Mouse (Mus musculus): ENCODE measurements around the gene H2-Eb1.

H2-Eb1 gene

GRCm38 (mm10) chr17:34315512-34315911 lies 9.8 kb downstream of the H2-Eb1 start:
- no peak for DNase-seq (ENCODE audit: low read depth, low spot score)

- DNase-seq (ENCODE audit: low read depth, low spot score): no peak
Measured at GRCm38 (mm10) chr17:34316697-34317096, 11.0 kb downstream of the H2-Eb1 start.

DNA sequence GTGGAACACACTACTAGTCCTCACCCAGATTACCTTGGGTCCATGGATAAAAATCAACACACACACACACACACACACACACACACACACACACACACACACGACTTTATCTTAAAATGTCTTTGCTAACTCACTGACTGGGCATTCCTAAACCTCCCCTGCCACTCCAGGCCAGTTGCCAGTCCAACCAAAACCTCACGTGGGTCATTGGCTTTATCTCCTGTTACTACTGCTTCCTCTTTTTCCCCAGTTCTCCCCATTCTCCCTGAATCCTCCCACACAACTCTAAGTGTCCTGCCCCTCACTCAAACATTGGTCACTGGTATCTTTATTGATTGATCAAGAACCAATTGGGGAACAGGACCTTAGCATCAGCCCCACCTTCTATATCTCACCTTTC lies 11.6 kb downstream of the H2-Eb1 start:
- DNase-seq (ENCODE audit: low read depth, low spot score): no peak

- DNase-seq (ENCODE audit: low read depth, low spot score): peak; percentile 6
Measured at GRCm38 (mm10) chr17:34325436-34325835, 19.8 kb downstream of the H2-Eb1 start, which contains the start of gene H2-Eb2. Gene H2-Eb2 (plus strand): TSS chr17:34325665.

DNA sequence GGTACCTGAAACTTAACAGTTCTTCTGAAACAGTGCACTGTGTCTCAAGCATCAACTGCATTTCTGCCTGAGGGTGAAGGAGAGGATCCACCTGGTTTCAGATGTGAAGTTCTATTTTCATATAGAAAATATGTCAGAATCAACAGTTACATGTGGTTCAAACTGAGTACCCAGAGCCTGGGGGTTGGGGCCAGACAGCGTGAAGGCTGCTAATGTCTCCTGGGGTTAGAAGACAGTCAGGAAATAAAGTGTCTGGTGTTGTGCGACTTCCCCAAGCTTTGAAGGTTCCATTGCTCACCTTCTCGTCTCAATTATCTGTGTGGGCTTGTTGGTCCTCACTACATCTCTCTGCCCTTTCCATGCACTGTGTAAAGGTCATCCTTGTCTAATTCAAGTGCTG lies 20.7 kb downstream of the H2-Eb1 start:
- no peak for DNase-seq (ENCODE audit: low read depth, low spot score)

DNA sequence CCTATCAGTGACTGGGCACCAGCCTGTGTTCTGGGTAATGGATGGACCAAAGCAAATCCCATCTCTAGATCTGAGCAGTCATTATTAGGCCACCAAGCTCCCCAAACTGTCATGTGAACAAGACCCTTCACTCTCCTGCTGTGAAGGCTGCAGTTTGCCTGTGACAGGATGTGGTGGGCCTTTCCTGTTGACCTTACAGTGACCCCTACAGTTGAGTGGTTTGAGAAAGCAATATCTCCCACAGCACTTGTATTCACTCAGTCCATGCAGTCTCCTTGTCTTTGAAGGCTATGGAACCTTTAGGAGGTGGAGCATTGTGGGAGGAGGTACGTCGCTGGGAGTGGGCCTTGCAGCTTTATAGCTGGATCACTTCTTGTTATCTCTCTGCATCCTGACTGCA lies 24.1 kb downstream of the H2-Eb1 start:
- no peak for DNase-seq (ENCODE audit: low read depth, low spot score)

- DNase-seq (ENCODE audit: low read depth, low spot score): no peak
Measured at GRCm38 (mm10) chr17:34331200-34331599, 25.5 kb downstream of the H2-Eb1 start.

DNA sequence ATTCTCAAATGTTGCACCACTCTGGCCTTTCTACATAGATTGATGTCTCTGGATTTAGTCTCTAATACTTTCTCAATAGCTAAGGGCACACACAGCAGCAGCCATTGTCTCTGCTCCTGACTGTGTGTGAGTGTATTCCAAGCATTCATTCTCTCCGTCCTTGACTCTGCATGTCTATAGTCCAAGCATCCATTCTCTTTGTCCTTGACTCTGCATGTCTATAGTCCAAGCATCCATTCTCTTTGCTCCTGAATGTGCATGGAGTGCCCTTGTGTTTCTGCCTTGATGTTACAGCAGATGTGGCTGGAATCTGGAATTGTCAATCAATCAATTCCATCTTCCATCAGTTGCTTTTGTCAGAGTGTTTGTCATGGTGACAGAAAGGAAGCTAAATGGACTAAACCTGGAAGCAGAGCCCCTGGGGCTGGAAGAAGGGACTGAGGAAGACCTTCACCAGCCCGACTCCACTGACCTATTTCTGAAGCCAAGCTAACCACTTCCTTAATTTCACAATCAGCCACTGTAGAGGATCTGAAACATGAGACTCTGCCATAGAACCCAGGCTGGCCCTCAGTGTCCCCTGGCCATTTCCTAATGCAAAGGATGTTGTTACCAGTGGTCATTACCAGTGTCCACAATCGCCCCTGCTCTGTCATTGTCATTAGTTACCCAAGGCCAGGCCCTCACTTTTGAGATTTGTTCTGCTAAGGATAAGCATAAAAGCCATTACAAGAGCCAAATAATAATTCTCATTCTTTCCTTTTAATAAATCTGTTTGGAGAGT lies 35.1 kb downstream of the H2-Eb1 start:
- peak; percentile 29 for DNase-seq (ENCODE audit: low read depth, low spot score)

DNA sequence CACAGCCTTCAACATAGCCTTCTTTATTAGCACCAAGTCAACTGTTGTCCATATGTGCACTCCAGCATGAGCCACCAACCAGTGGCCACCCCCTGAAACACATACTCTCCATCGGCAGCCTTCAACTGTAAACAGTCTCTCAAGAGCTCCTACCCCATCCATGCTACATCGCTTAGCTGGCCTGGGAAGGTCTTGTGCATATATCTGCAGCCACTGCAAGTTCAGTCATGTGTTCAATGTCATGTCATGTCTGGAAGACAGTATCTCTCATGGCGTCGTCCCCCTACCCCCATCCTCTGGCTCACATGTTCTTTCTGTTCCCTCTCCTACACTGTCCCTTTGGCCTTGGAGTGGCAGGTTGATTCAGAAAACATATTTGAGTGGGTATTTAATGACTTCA lies 39.2 kb downstream of the H2-Eb1 start:
- no peak for DNase-seq (ENCODE audit: low read depth, low spot score)

DNA sequence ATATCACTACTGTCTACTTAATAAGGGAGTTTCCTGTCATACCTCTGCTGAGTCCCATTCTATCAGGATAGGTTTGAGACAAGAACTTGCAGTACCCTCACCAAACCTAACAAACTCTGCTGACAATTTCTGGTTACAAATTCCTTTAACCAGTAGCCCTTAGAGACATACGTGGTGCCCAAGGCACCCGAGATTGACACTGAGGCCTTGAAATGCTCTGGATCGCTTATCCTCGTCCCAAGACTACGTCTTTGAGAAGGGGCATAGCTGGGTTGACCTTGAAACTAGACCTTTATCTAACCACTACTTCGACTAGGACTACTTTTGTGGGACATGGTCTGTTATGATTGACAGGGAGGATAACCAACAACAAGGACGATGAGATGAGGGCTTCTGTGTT lies 39.8 kb downstream of the H2-Eb1 start:
- DNase-seq (ENCODE audit: low read depth, low spot score): no peak

DNA sequence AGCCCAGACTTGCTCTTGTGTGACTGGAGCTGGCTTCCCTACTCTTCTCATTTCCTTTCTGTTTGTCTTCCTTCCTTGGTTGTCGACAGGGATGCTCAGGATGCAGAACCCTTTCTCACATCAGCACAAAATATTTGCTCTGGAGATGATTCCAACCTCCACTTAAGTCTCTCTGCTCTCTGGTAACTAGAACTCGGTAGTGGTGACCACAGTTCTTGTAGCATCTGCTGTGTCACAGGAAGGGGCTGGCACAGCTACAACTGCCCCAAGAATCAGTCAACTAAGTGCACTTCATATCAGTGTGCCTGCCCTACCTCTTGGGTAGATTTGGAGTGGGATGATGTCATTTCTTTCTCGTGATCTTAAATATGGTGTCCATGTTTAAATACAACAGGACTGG lies 40.4 kb downstream of the H2-Eb1 start:
- DNase-seq (ENCODE audit: low read depth, low spot score): no peak

GRCm38 (mm10) chr17:34347606-34348308 lies 42.1 kb downstream of the H2-Eb1 start:
- DNase-seq (ENCODE audit: low read depth, low spot score): peak; percentile 70

GRCm38 (mm10) chr17:34349429-34349828 lies 43.8 kb downstream of the H2-Eb1 start:
- peak; percentile 85 for DNase-seq (ENCODE audit: low read depth, low spot score)

DNA sequence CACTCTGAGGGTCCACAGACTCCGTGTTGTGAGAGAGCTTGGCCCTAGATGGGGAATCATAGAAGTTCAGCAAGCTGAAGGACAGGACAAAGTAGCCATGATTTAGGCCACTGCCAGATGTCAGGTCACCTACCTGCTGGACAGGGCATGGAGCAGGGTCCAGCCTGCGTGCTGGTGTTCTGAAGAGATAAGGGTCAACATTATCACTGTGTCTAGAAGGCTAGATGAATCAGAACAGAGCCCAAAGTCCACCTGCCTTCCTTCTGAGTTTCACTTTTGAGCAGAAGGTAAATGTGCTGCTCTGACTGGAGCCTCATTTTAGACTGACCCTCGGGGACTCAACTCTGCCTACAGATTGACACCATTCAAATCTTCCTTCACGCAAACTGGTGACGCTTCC lies 48.9 kb downstream of the H2-Eb1 start, which contains the start of gene Btnl2:
Gene Btnl2 (plus strand): TSS at position 284 of the 400 bp plus-strand sequence.
- no peak for DNase-seq (ENCODE audit: low read depth, low spot score)

DNA sequence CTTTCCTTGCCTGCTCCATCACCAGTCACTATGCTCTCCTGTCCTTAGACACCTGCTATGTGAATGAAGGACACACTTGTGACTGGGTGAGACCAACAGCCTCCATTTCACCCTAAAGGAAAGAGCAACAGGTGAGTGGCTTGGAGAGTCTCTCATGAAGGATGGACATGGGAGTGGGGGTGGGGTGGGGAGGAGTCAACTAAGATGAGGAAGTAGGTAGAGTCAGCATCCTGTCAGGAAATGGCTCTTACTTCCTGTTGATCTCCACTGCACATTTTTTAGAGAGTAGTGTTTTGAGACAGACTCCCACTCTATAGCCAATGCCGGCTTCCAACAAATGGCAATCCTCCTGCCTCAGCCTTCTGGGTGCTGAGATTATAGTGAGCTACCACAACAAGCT lies 49.3 kb downstream of the H2-Eb1 start:
- no peak for DNase-seq (ENCODE audit: low read depth, low spot score)

- DNase-seq (ENCODE audit: low read depth, low spot score): no peak
Measured at GRCm38 (mm10) chr17:34362954-34363546, 57.4 kb downstream of the H2-Eb1 start.

DNA sequence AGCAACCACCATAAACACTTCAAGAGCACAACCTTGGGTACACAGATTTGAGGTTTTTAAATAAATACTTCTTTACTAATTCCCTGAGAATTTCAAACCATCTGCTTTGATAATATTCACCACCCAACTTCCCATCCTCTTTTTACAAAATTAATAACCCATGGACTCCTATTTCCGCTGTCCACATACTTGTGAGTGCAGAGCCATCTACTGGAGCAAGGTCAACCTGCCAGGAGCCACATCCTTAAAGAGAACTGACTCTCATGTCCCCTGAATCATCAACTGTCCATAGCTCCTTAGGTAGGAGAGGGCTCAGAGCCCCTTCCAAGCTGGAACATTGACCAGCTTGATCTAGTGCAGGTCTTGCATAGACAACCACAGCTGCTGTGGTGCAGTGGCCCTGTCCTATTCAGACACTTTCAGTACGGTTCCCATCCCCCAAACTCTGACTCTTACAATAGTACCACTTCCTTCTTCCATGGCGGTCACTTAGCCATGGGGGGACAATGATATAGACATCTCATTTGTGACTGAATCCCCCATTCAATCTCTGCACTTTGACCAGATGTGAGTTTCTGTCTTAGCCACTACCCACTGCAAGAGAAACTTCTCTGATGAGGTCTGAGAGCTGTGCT lies 58.1 kb downstream of the H2-Eb1 start:
- DNase-seq (ENCODE audit: low read depth, low spot score): no peak

- no peak for DNase-seq (ENCODE audit: low read depth, low spot score)
Measured at GRCm38 (mm10) chr17:34365031-34365430, 59.4 kb downstream of the H2-Eb1 start.
